Mouse (Mus musculus): ENCODE measurements around the gene Hspa1b. TPM values are rescaled to one million over a fixed set of nuclear protein-coding genes. Genes with fewer than 3 reads are reported as not detected.

Gene Hspa1b
- total RNA-seq, 1 experiment from 2014 or later = 18.4 TPM

DNA sequence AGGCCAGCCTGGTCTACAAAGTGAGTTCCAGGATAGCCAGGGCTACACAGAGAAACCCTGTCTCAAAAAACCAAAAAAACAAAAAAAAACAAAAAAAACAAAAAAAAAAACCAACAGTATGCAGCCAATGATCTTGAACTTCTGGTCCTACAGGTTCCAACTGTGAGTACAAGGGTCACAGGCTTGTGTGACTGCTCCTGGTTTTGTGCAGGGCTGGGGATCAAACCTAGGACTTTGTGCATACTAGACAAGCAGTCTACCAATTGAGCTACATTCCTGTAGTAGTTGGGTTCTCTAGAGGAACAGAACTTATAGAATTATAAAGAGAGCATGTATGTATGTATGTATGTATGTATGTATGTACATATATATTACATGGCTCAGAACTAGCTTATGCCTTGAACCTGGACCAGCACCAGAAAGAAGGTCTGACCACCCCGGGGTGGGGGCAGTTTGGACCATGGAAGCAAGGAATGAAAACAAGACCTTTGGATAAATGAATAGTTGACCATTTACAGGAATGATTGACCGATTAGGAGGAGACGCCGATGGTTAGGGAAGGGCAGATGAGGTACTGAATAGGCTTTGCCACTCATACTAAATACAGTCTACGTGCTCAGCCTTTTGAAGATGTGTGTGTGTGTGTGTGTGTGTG is 12.4 kb downstream of the Hspa1b start:
- no peak for ATAC-seq (replicated peaks in 1 of 2; ENCODE audit: insufficient read depth in 1 of 2, low FRiP score in 2 of 2, low TSS enrichment in 1 of 2, low read depth in 1 of 2, poor library complexity in 2 of 2, severe bottlenecking in 2 of 2)

DNA sequence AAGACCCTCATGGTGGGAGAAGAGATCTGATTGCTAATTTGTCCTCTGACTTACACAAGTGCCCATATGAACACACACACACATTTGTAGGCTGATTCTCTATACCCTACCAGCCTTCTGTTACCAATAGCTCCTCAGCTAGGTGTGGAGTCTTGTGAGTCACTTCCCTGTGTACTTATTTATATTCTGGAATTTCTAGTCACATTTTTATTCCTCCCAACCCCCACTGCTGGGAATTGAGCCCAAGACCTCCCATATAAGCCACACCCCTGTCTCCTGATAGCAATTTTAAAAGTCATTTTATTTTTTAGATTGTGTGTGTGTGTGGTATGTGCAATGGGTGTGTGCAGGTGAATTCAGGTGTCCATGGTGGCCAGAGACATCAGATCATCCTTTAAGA is 14.7 kb downstream of the Hspa1b start:
- no peak for ATAC-seq (replicated peaks in 1 of 2; ENCODE audit: insufficient read depth in 1 of 2, low FRiP score in 2 of 2, low TSS enrichment in 1 of 2, low read depth in 1 of 2, poor library complexity in 2 of 2, severe bottlenecking in 2 of 2)

DNA sequence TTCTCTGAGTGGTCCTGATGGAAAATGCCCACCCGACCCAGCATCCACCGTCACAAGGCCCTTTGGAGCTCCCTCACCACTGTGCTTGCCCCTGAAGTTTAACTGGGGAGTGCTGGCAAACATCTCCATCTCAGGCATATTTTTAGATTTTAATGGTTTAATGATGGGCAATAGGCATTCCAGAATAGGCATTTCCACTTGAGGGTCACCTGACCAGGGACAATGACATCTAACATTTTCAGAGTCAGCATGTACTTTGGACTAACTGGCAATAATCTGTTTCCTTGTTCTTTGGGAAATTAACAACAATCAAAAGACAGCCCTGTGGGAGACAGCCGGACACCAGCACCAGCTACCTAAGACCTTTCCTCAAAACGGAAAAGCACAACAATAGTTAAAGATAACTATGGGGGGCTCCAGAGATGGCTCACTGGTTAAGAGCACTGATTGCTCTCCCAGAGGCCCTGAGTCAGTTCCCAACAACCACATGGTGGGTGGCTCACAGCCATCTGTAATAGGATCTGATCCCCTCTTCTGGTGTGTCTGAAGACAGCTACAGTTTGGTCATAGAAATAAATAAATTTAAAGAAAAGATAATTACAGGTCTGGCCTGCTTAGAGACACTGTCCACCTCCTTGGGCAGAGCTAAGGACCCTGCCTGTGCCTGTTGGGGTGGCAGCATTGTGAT is 15.8 kb downstream of the Hspa1b start:
- no peak for ATAC-seq (replicated peaks in 1 of 2; ENCODE audit: insufficient read depth in 1 of 2, low FRiP score in 2 of 2, low TSS enrichment in 1 of 2, low read depth in 1 of 2, poor library complexity in 2 of 2, severe bottlenecking in 2 of 2)

GRCm38 (mm10) chr17:34941344-34942041 is 17.5 kb downstream of the Hspa1b start:
- 0 out of 4 replicates have a peak, but pooled peaks of 1 of the 2 experiments have one; percentile 11 for ATAC-seq (replicated peaks in 1 of 2; ENCODE audit: insufficient read depth in 1 of 2, low FRiP score in 2 of 2, low TSS enrichment in 1 of 2, low read depth in 1 of 2, poor library complexity in 2 of 2, severe bottlenecking in 2 of 2)

DNA sequence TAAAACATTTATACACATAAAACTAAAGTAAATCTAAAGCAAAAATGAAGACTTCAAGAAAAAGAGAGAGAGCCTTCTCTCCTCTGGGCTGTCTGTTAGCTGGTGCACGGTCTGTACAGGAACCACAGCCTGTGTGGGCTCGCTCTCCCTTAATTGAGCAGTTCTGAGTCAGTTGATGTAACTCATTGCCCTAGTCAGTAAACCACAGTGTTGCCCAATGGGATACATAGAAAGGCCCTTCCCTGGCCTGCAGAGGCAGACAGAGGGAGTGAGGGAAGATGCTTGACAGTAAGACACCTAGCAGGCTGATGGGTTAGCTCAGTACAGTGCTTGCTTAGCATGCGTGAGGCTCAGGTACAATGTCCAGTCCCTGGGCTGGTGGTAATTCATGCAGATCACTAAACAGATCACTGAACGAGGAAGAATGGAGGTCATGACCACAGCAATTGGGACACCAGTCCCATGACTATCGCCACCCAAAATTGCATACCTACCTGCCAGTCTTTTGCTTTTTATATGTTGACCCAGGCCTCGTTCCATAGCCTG is 21.0 kb downstream of the Hspa1b start:
- ATAC-seq (replicated peaks in 1 of 2; ENCODE audit: insufficient read depth in 1 of 2, low FRiP score in 2 of 2, low TSS enrichment in 1 of 2, low read depth in 1 of 2, poor library complexity in 2 of 2, severe bottlenecking in 2 of 2) = peak in 1 of 2 experiments; percentile 54; a peak in 1 of 4 replicates

- ATAC-seq (replicated peaks in 1 of 2; ENCODE audit: insufficient read depth in 1 of 2, low FRiP score in 2 of 2, low TSS enrichment in 1 of 2, low read depth in 1 of 2, poor library complexity in 2 of 2, severe bottlenecking in 2 of 2) = peak in 1 of 2 experiments; percentile 12; a peak in 1 of 4 replicates
These were observed 24.2 kb downstream of the Hspa1b start for GRCm38 (mm10) chr17:34934830-34935229.

GRCm38 (mm10) chr17:34934031-34934430 is 25.0 kb downstream of the Hspa1b start:
- ATAC-seq (replicated peaks in 1 of 2; ENCODE audit: insufficient read depth in 1 of 2, low FRiP score in 2 of 2, low TSS enrichment in 1 of 2, low read depth in 1 of 2, poor library complexity in 2 of 2, severe bottlenecking in 2 of 2) = no peak

GRCm38 (mm10) chr17:34932287-34932686 is 26.8 kb downstream of the Hspa1b start:
- no peak for ATAC-seq (replicated peaks in 1 of 2; ENCODE audit: insufficient read depth in 1 of 2, low FRiP score in 2 of 2, low TSS enrichment in 1 of 2, low read depth in 1 of 2, poor library complexity in 2 of 2, severe bottlenecking in 2 of 2)

GRCm38 (mm10) chr17:34931735-34932098 is 27.3 kb downstream of the Hspa1b start:
- ATAC-seq (replicated peaks in 1 of 2; ENCODE audit: insufficient read depth in 1 of 2, low FRiP score in 2 of 2, low TSS enrichment in 1 of 2, low read depth in 1 of 2, poor library complexity in 2 of 2, severe bottlenecking in 2 of 2) = no peak

GRCm38 (mm10) chr17:34931061-34931734 is 27.8 kb downstream of the Hspa1b start, which contains the start of gene Neu1:
Gene Neu1 (plus strand): TSS chr17:34931253.
- ATAC-seq (replicated peaks in 1 of 2; ENCODE audit: insufficient read depth in 1 of 2, low FRiP score in 2 of 2, low TSS enrichment in 1 of 2, low read depth in 1 of 2, poor library complexity in 2 of 2, severe bottlenecking in 2 of 2) = peak; percentile 89 to 98

- ATAC-seq (replicated peaks in 1 of 2; ENCODE audit: insufficient read depth in 1 of 2, low FRiP score in 2 of 2, low TSS enrichment in 1 of 2, low read depth in 1 of 2, poor library complexity in 2 of 2, severe bottlenecking in 2 of 2) = no peak
These were observed 30.2 kb downstream of the Hspa1b start for GRCm38 (mm10) chr17:34928841-34929240.

DNA sequence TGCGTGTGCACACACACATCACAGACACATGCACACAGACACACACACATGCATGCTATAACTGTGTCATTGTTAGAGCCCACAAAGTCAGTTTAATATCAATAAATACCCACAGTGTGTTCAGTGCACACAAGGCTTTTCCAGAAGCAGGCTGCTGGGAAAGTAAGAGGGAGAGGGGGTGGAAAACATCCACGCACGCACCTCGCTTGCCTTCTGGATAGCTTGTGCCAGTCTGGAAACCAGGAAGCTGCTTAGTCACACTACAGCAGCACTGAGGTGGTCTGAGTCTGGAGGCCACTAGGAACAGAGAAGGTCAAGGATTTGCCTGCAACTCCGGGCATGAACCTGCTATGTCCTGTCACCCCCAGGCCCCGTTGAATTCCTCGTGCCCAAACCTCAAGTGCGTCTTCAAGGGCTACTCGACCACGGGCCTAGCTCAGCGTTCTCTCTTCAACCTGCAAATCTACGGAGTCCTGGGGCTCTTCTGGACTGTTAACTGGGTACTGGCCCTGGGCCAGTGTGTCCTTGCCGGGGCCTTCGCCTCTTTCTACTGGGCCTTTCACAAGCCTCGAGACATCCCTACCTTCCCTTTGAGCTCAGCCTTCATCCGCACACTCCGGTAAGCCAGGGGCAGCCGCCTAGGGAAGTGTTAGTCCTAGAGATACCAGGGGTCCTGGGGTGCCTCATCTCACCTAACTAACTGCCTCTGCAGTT is 31.6 kb downstream of the Hspa1b start:
- ATAC-seq (replicated peaks in 1 of 2; ENCODE audit: insufficient read depth in 1 of 2, low FRiP score in 2 of 2, low TSS enrichment in 1 of 2, low read depth in 1 of 2, poor library complexity in 2 of 2, severe bottlenecking in 2 of 2) = no peak

DNA sequence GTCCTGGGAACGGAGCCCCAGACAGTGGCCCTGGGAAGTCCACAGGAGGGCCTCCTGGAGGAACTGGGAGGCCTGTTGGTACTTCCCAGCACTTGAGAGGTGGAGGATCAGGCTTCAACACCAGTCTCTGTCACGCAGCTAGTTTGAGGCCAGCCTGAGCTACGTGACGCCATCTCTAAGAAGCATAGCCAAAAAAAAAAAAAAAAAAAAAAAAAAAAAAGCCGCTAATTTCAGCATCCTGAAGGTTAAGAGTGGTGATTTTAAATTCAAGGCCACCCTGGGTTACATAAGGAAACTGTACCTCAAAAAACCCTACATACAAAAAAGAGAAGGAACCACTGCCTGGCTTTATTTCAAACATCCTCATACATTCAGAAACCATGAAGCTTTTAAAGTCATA is 34.8 kb downstream of the Hspa1b start:
- ATAC-seq (replicated peaks in 1 of 2; ENCODE audit: insufficient read depth in 1 of 2, low FRiP score in 2 of 2, low TSS enrichment in 1 of 2, low read depth in 1 of 2, poor library complexity in 2 of 2, severe bottlenecking in 2 of 2) = no peak

GRCm38 (mm10) chr17:34922939-34923338 is 36.1 kb downstream of the Hspa1b start:
- no peak for ATAC-seq (replicated peaks in 1 of 2; ENCODE audit: insufficient read depth in 1 of 2, low FRiP score in 2 of 2, low TSS enrichment in 1 of 2, low read depth in 1 of 2, poor library complexity in 2 of 2, severe bottlenecking in 2 of 2)

DNA sequence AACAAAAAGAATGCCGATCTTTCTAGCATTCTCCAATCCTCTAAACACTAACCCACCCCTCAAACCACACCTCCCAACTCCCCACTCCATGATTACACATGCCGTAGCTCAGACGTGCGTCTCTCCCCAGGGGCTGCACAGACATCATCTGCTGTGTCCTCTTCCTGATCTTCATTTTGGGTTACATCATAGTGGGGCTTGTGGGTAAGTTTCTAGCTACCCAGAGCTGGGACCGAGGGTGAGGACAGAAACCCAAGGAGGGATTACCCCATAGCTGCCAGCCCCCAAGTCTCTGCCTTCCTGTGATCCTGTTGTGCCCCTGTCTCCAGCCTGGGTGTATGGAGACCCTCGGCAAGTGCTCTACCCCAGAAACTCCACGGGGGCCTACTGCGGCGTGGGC is 41.9 kb downstream of the Hspa1b start:
- ATAC-seq (replicated peaks in 1 of 2; ENCODE audit: insufficient read depth in 1 of 2, low FRiP score in 2 of 2, low TSS enrichment in 1 of 2, low read depth in 1 of 2, poor library complexity in 2 of 2, severe bottlenecking in 2 of 2) = no peak

DNA sequence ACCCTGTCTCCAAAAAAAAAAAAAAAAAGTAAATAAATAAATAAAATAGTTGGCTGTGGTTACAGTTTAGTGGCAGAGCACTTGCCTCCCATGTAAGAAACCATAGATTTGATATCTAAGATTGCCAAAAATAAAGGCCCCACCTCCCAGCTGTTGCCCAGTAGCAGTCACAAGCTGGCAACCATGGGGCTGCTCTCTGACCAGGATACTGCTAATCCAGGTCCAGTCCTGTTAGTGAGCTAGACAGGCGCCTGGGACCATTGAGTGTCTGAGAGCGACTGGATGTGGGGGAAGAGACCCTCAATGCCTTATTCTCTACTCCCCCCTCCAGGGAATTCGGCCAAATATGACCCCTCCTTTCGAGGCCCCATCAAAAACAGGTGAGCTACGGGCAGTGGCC is 42.7 kb downstream of the Hspa1b start:
- no peak for ATAC-seq (replicated peaks in 1 of 2; ENCODE audit: insufficient read depth in 1 of 2, low FRiP score in 2 of 2, low TSS enrichment in 1 of 2, low read depth in 1 of 2, poor library complexity in 2 of 2, severe bottlenecking in 2 of 2)

GRCm38 (mm10) chr17:34915410-34915831 is 43.6 kb downstream of the Hspa1b start:
- ATAC-seq (replicated peaks in 1 of 2; ENCODE audit: insufficient read depth in 1 of 2, low FRiP score in 2 of 2, low TSS enrichment in 1 of 2, low read depth in 1 of 2, poor library complexity in 2 of 2, severe bottlenecking in 2 of 2) = peak in 1 of 2 experiments; percentile 29; a peak in 2 of 4 replicates

Measured in hematopoietic stem cell, adult 5-6 weeks (primary cell).